Mouse (Mus musculus): ENCODE data around the gene Chid1.

The Chid1 gene

DNA sequence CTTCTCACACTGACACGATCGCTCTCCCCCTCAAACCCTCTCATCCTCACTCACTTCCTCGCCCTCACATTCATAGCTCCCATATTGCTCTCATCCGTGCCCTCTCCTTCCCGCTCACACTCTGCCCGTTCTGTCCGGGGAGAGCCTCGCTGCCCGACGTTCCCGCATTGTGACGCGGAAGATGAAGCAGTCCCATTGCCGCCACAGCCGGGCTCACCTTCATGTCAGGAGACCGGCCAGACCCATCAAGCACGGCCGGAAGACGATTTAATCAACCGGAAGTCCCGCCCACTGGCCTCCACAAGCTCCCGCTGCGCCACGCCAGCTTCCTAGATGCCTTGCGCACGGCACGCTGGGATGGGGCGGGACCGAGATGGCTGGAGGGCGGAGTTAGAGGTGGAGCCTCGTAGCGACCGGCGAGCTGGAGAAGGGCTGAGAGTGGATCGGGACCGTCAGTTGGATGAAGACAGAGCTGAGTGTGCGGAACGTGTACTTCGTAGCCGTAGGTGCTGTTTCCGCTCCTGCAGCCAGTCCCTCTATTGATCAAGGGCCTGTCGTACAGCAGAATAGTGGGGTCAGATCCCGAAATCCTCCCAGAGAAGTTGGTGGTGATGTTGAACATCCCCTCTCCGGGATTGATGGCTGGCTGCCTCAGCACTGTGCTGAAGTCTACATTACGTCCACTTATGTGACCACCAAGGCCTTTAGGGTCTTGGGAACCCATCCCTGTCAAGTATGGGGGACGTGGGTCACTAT lies at the start of gene Chid1:
Chid1 (minus strand) TSS at position 302 of the 756 bp plus-strand sequence.
- DNase-seq (ENCODE audit: low read depth, low spot score): peak; percentile 98
- no peaks in the 10 kb centered on the region for H3K36me3 ChIP-seq (ENCODE audit: control insufficient read depth, insufficient read depth, low read length, poor library complexity, severe bottlenecking)
- no peaks in the 10 kb centered on the region for H3K27me3 ChIP-seq (ENCODE audit: control insufficient read depth, insufficient read depth, low read length, poor library complexity, severe bottlenecking)

DNA sequence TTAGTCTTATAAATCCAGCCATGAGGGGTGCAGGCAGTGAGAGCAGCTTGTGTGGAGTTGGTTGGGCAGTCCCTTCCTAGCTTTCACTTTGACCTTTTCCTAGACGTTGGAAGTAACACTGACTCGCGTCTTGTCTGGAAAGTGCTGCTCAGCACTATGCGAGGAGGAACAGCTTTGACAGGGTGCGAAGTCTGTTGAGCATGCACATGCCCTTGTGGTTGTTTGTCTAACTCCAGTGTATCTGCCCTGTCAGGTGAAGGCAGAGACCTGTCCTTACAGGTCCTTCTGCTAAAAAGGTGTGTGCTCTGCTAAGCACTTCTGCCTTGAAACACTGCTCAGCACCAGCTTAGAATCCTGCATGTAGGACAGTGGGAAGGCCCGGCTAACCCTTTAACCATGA lies 49.2 kb upstream of the Chid1 start:
- Histone ChIP-seq H3K36me3 (ENCODE audit: control insufficient read depth, insufficient read depth, low read length, poor library complexity, severe bottlenecking) (no peaks in the 10 kb centered on the region; the same call in 1 of the 2 replicates), H3K27me3 (ENCODE audit: control insufficient read depth, insufficient read depth, low read length, poor library complexity, severe bottlenecking) (no peaks in the 10 kb centered on the region)
- DNase-seq (ENCODE audit: low read depth, low spot score): no peak

DNA sequence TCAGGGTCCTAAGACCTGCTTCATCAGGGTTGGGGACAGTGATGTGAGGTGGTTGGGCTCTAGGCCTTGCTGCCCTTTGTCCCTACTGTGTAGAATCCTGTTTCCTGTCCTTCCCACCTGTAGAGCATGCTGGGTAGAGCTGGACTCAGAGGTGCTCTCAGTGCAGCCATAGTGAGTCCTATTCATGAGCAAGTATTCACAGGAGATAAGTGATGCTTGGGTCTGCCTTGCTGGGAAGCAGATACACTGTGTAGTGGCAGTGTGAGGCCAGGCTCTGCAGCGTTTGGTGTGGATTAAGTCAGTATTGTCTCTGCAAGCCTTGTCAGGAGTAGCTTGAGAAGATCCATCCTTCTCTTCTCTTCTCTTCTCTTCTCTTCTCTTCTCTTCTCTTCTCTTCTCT lies 46.2 kb upstream of the Chid1 start:
- Histone ChIP-seq H3K36me3 (ENCODE audit: control insufficient read depth, insufficient read depth, low read length, poor library complexity, severe bottlenecking) (no peaks in the 10 kb centered on the region; the same call in 1 of the 2 replicates), H3K27me3 (ENCODE audit: control insufficient read depth, insufficient read depth, low read length, poor library complexity, severe bottlenecking) (no peaks in the 10 kb centered on the region)
- DNase-seq (ENCODE audit: low read depth, low spot score): no peak

DNA sequence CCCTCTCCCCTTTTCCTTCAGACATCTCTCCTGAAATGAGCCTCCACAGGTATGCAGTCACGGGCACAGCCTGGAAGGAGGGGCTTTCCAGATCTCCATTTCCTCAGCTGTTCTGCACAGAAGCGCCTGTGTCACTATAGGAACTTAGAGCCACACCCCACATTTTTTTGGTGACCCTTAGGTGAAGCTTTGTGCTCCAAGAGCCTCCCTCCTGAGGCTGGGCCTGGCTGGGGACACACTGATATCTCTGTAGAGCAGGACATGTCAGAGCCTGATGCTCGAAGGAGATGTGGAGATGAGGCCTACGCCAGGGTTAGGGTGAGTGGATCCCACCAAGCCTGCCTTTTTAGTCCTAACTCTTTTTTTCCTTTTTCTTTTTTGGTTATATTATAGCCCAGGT lies 45.6 kb upstream of the Chid1 start:
- Histone ChIP-seq H3K36me3 (ENCODE audit: control insufficient read depth, insufficient read depth, low read length, poor library complexity, severe bottlenecking) (no peaks in the 10 kb centered on the region; the same call in 1 of the 2 replicates), H3K27me3 (ENCODE audit: control insufficient read depth, insufficient read depth, low read length, poor library complexity, severe bottlenecking) (no peaks in the 10 kb centered on the region)
- no peak for DNase-seq (ENCODE audit: low read depth, low spot score)

DNA sequence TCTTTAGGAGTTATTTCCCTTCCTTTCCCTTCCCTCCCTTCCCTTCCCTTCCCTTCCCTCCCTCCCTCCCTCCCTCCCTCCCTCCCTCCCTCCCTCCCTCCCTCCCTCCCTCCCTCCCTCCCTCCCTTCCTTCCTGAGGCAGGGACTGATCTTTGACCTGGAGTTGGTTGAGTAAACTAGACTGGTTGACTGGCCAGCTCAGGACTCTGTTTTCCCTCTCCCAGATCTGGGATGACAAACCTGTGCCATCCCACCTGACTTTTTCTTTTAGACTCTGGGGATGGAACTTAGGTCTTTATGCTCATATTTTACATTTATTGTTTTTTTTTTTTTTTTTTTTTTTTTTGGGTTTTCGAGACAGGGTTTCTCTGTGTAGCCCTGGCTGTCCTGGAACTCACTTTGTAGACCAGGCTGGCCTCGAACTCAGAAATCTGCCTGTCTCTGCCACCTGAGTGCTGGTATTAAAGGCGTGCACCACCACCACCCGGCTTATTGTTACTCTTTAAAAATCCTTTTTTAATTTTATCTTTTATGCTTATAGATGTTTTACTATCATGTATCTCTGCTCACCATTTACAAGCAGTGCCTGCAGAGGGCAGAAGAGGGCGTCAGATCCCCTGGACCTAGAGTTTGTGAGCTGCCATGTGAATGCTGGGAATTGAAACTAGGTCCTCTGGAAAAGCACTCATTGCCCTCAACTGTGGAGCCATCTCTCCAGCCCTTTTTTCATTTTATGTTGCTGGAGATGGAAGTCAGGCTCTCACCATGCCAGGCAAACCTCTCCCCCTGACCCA lies 44.6 kb upstream of the Chid1 start:
- Histone ChIP-seq H3K27me3 (ENCODE audit: control insufficient read depth, insufficient read depth, low read length, poor library complexity, severe bottlenecking) (no peaks in the 10 kb centered on the region), H3K36me3 (ENCODE audit: control insufficient read depth, insufficient read depth, low read length, poor library complexity, severe bottlenecking) (no peaks in the 10 kb centered on the region; the same call in 1 of the 2 replicates)
- peak; percentile 26 for DNase-seq (ENCODE audit: low read depth, low spot score)

DNA sequence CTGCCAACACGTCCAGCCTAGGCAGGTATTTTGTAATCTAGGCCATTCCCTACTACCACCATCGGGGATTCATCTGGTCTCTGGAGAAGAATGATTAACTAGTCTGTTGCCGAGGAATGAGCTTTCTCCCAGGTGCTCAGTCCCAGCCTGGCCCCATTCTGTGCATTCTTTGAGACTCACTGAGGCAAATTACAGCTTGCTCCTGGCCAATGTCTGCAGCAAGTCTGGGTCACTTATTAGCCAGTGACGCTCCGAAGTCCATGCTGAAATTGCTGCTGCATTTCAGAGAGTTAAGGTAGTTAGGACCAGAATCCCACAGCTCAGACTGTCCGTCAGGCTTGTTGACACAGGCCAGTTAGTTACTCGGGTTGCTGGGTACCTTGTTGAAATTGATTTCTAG lies 41.7 kb upstream of the Chid1 start:
- DNase-seq (ENCODE audit: low read depth, low spot score): no peak
- no peaks in the 10 kb centered on the region for H3K36me3 ChIP-seq (ENCODE audit: control insufficient read depth, insufficient read depth, low read length, poor library complexity, severe bottlenecking)
- no peaks in the 10 kb centered on the region for H3K27me3 ChIP-seq (ENCODE audit: control insufficient read depth, insufficient read depth, low read length, poor library complexity, severe bottlenecking)

DNA sequence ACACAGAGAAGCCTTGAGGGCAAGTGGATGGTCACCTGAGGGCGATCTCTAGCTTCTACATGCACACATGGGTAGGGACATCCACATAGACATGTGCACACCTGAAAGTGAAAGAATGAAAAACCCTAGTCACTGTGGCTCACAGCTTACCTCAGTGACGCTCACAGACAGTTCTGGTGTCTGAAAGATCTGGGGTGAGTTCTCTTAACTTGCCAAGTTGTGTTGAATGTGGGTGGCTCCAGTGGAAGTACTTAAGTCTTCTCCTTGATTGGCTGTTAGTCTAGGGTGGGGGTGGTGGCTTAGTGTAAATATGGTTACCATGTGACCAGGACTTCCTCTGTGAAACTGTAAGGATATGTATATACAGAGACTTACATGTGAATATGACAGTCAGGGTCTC lies 39.3 kb upstream of the Chid1 start:
- peak; percentile 87 for DNase-seq (ENCODE audit: low read depth, low spot score)
- Histone ChIP-seq H3K36me3 (ENCODE audit: control insufficient read depth, insufficient read depth, low read length, poor library complexity, severe bottlenecking) (no peaks in the 10 kb centered on the region; the same call in 1 of the 2 replicates), H3K27me3 (ENCODE audit: control insufficient read depth, insufficient read depth, low read length, poor library complexity, severe bottlenecking) (no peaks in the 10 kb centered on the region)

DNA sequence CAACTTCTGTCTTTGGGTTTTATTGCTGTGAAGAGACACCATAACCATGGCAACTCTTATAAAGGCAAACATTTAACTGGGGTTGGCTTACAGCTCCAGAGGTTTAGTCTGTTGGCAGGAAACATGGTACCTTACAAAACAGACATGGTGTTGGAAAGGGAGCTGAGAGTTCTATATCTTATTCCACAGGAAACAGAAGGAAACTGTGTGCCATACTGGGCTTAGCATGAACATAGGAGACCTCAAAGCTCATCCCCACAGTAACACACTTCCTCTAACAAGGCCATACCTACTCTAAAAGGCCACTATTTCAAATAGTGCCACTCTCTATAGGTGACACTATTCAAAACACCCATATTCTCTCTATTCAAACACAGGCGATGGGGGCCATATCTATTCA lies 38.9 kb upstream of the Chid1 start:
- DNase-seq (ENCODE audit: low read depth, low spot score): peak; percentile 17
- H3K27me3 ChIP-seq (ENCODE audit: control insufficient read depth, insufficient read depth, low read length, poor library complexity, severe bottlenecking): no peaks in the 10 kb centered on the region

DNA sequence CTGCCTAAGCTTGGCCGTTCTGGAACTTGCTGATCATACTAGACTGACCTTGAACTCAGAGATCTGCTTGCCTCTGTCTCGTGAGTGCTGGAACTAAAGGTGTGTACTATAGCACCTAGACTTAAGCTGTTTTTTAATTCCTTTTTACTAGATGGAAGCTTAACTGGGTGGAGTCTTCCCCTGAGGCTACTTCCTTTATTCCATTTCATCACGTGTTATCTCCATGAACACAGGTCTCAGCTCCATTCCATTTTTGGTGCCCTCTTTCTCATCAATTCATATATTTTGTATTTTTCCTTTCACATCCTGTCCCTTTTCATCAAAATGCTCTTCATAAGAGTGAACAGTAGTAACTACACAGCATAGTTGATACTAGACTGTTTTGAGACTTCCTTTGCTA lies 38.1 kb upstream of the Chid1 start:
- H3K36me3 ChIP-seq (ENCODE audit: control insufficient read depth, insufficient read depth, low read length, poor library complexity, severe bottlenecking): no peaks in the 10 kb centered on the region; the same call in 1 of the 2 replicates
- no peak for DNase-seq (ENCODE audit: low read depth, low spot score)
- no peaks in the 10 kb centered on the region for H3K27me3 ChIP-seq (ENCODE audit: control insufficient read depth, insufficient read depth, low read length, poor library complexity, severe bottlenecking)

More for the DNA sequence above, 38.9 kb upstream of the Chid1 start:
- no peaks in the 10 kb centered on the region; the same call in 1 of the 2 replicates for H3K36me3 ChIP-seq (ENCODE audit: control insufficient read depth, insufficient read depth, low read length, poor library complexity, severe bottlenecking)

DNA sequence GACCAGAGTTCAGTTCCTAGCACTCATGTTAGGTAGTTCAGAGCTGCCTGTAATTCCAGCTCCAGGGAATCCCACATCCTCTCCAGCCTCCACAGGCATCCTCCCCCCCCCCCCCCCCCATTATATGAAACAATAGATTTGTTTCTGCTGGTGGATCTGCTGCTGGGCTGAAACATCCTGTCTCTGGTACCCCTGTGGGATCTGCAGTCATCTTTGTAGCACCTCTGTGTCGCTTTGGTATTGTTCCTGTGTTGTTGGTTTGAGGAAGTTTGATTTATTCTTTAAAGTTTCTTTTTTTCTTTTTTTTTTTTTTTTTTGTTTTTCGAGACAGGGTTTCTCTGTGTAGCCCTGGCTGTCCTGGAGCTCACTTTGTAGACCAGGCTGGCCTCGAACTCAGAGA lies 35.8 kb upstream of the Chid1 start:
- no peaks in the 10 kb centered on the region; the same call in 1 of the 2 replicates for H3K36me3 ChIP-seq (ENCODE audit: control insufficient read depth, insufficient read depth, low read length, poor library complexity, severe bottlenecking)
- peak; percentile 39 for DNase-seq (ENCODE audit: low read depth, low spot score)
- no peaks in the 10 kb centered on the region for H3K27me3 ChIP-seq (ENCODE audit: control insufficient read depth, insufficient read depth, low read length, poor library complexity, severe bottlenecking)

DNA sequence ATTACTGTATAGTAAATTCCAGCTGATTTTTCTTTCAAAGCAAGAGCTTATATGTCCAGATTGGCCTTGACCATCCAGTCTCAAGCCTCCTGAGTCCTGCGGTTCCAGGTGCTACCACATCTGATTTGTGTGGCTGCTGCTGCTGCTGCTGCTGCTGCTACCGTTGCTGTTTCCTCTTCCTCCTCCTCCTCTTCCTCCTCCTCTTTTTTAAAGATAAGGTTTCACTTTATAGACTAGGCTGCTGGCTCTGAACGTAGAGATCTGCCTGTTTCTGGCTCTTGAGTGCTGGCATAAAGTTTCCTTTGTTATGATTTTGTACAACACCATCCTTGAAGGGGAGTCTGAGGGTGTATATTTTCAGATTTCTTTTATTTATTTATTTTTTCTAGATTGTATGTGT lies 34.4 kb upstream of the Chid1 start:
- DNase-seq (ENCODE audit: low read depth, low spot score): no peak
- Histone ChIP-seq H3K27me3 (ENCODE audit: control insufficient read depth, insufficient read depth, low read length, poor library complexity, severe bottlenecking) (no peaks in the 10 kb centered on the region), H3K36me3 (ENCODE audit: control insufficient read depth, insufficient read depth, low read length, poor library complexity, severe bottlenecking) (no peaks in the 10 kb centered on the region; the same call in 1 of the 2 replicates)

DNA sequence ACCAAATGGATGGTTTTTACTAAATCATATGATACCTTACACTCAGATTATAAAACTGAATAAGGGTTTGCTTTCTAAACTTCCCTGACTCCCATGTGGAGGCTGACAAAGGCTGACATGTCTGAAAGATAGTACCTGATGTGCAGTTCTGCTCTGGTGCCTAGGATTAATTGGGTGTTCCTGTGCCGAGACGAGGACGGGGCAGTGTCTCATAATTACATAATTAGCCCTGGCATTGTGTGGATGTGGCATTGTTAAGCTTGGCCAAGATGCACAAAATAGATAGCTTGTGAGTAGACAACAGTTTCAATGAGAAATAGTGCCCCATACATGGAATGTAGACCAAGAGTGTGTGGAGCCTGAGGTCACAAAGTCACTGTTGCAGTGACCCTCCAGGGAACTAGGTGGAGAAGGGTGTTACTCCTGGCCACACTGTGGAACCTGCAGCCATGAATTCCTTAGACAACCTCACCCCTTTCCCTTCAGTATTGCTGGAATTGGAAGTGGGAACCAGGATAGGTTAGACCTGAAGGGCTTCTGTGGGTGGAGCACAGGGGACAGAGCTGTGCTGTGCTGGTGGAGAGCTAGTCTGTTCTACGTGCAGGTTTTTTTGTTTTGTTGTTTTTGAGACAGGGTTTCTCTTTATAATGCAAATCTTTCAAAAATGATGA lies 31.1 kb upstream of the Chid1 start:
- no peak for DNase-seq (ENCODE audit: low read depth, low spot score)
- H3K36me3 ChIP-seq (ENCODE audit: control insufficient read depth, insufficient read depth, low read length, poor library complexity, severe bottlenecking): no peaks in the 10 kb centered on the region; the same call in 1 of the 2 replicates
- H3K27me3 ChIP-seq (ENCODE audit: control insufficient read depth, insufficient read depth, low read length, poor library complexity, severe bottlenecking): no peaks in the 10 kb centered on the region

DNA sequence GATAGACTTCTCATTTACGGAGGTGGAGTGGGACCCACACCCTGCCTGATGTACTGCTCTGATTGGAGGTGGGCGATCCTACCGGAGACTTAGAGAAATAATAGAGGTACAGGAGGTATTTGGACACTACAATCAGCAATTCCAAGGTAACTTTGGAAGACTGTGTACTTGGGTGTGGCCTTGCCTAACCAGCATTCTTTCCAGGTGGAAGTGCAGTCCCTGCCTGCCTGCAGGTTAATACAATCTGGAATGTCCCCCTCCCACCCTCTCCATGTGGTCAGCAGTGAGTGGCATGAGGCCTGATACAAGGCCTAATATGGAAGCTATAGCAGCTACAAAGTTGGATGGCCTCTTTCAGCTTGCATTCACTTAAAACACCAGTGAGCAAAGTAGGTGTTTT lies 30.3 kb upstream of the Chid1 start:
- H3K36me3 ChIP-seq (ENCODE audit: control insufficient read depth, insufficient read depth, low read length, poor library complexity, severe bottlenecking): no peaks in the 10 kb centered on the region; the same call in 1 of the 2 replicates
- DNase-seq (ENCODE audit: low read depth, low spot score): no peak
- no peaks in the 10 kb centered on the region for H3K27me3 ChIP-seq (ENCODE audit: control insufficient read depth, insufficient read depth, low read length, poor library complexity, severe bottlenecking)

DNA sequence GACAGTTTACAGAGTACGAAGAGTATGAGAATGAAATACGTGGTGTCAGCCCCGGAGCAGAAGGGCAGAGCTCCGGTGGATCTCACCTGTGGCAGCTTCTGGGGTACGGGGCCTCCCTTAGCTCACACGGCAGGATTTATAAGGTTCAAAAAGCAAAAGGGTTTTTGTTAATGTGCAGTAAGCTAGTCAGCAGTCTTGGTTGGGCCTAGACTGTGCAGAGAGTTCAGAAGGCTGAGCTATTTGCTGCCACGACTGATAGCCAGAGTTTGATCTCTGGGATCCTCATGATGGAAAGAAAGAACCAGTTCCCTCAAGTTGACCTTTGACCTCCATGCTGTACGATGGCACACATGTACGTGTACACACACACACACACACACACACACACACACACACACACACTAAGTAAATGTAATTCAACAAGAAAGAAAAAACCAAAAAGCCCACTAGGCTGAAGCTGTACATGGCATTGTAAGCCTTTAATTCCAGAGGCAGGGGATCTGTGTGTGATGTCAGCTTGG lies 29.7 kb upstream of the Chid1 start:
- H3K36me3 ChIP-seq (ENCODE audit: control insufficient read depth, insufficient read depth, low read length, poor library complexity, severe bottlenecking): no peaks in the 10 kb centered on the region; the same call in 1 of the 2 replicates
- no peak for DNase-seq (ENCODE audit: low read depth, low spot score)
- no peaks in the 10 kb centered on the region for H3K27me3 ChIP-seq (ENCODE audit: control insufficient read depth, insufficient read depth, low read length, poor library complexity, severe bottlenecking)
